Mouse (Mus musculus) heart, adult 2 months (tissue): ENCODE measurements around the gene Lhx6.

Experiments
- CTCF ChIP-seq: fragments of 200-600 bp; IDR thresholded peaks from 2 replicates; pipeline ENCODE4 v1.8.1; 2022; ENCODE audit warnings: antibody characterized with exemption, mild to moderate bottlenecking, moderate library complexity
- EP300 ChIP-seq: fragments of 200-500 bp; IDR thresholded peaks from 2 replicates; pipeline ENCODE4 v1.6.1; 2011; ENCODE audit warnings: low read depth, low read length, control low read depth; ENCODE audit not compliant: insufficient read depth

GRCm38 (mm10) chr2:36097129-36097815, 7.9 kb downstream of the Lhx6 start:
- no peak for TF ChIP-seq CTCF
- TF ChIP-seq EP300 = no peak
